Mouse (Mus musculus) thymus, adult 2 months (tissue): ENCODE data around the gene Frs3.

Experiments
- CTCF ChIP-seq: fragments of 200-500 bp; IDR thresholded peaks from 2 replicates; pipeline ENCODE4 v1.5.1; 2012; ENCODE audit warnings: mild to moderate bottlenecking, control low read depth, low read length, moderate library complexity, borderline replicate concordance; ENCODE audit not compliant: control insufficient read depth, poor library complexity, insufficient read depth; ENCODE audit errors: extremely low read depth
- POLR2A ChIP-seq: fragments of 200-500 bp; IDR thresholded peaks from 2 replicates; pipeline ENCODE4 v1.6.1; 2012; ENCODE audit warnings: mild to moderate bottlenecking, low read length, control low read depth, moderate library complexity; ENCODE audit not compliant: control insufficient read depth, poor library complexity, insufficient read depth; ENCODE audit errors: extremely low read depth

GRCm38 (mm10) chr17:47651953-47652352 is 36.9 kb upstream of the Frs3 start:
- TF ChIP-seq POLR2A: no peak
- no peak for TF ChIP-seq CTCF
